Mouse (Mus musculus) olfactory bulb, adult 2 months (tissue): ENCODE measurements around the gene Knop1.

Experiments used
- CTCF ChIP-seq: fragments of 200-500 bp; IDR thresholded peaks from 2 replicates; pipeline ENCODE4 v1.5.1; 2012; ENCODE audit warnings: low read depth, mild to moderate bottlenecking, low read length, moderate library complexity; ENCODE audit not compliant: insufficient read depth
- POLR2A ChIP-seq: fragments of 200-500 bp; IDR thresholded peaks from 2 replicates; pipeline ENCODE4 v1.6.1; 2012; ENCODE audit warnings: mild to moderate bottlenecking, low read depth, low read length, moderate library complexity; ENCODE audit not compliant: insufficient read depth

DNA sequence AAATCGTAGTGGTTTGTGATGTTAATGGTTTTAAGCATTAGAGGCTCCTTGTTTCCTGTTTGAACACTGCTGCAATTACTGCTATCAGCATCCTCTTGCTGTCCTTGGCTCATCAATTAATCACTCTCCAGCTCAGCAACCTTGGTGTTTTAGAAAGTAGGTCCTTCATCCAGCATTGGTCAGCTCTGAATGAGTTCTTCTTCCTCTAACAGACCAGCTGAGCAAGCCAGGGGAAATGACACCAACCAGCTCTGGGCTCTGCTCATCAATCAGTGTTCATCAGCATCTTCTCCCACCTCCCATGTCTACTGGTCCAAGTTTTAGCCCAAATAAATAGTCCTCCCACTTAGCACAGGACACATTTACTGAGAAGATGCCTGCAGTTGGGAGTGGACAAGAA, 2.6 kb upstream of the Knop1 start:
- TF ChIP-seq CTCF (no peak), POLR2A (no peak)
